Mouse (Mus musculus) forebrain, embryonic 13.5 days (tissue): ENCODE measurements around the gene D630023F18Rik. TPM values are rescaled to one million over a fixed set of nuclear protein-coding genes. Genes with fewer than 3 reads are reported as not detected.

Source experiments
- ATAC-seq: fragments of 200-750 bp; cut with Nextera tagmentation; 2 replicates; pipeline ENCODE4 v1.8.0; 2017
- H3K27ac ChIP-seq: fragments of 300-500 bp; sonication (generic); 2 replicates; pipeline ENCODE4 v1.5.1; 2015; ENCODE audit warnings: inconsistent platforms, mild to moderate bottlenecking, moderate library complexity
- H3K27me3 ChIP-seq: fragments of 300-500 bp; sonication (generic); 2 replicates; pipeline ENCODE4 v1.6.1; 2015; ENCODE audit warnings: mild to moderate bottlenecking, inconsistent platforms
- H3K36me3 ChIP-seq: fragments of 300-500 bp; sonication (generic); 2 replicates; pipeline ENCODE4 v1.6.1; 2015; ENCODE audit warnings: mild to moderate bottlenecking, inconsistent platforms; ENCODE audit not compliant: poor library complexity, severe bottlenecking
- H3K4me1 ChIP-seq: fragments of 300-500 bp; sonication (generic); 2 replicates; pipeline ENCODE4 v1.6.1; 2015; ENCODE audit warnings: inconsistent platforms
- H3K4me2 ChIP-seq: fragments of 300-500 bp; sonication (generic); 2 replicates; pipeline ENCODE4 v1.6.1; 2015; ENCODE audit warnings: inconsistent platforms, mild to moderate bottlenecking, moderate library complexity
- H3K4me3 ChIP-seq: fragments of 300-500 bp; sonication (generic); 2 replicates; pipeline ENCODE4 v1.5.1; 2015; ENCODE audit warnings: mild to moderate bottlenecking, inconsistent platforms
- H3K9ac ChIP-seq: fragments of 300-500 bp; sonication (generic); 2 replicates; pipeline ENCODE4 v1.6.1; 2015; ENCODE audit warnings: mild to moderate bottlenecking, inconsistent platforms
- H3K9me3 ChIP-seq: fragments of 300-500 bp; sonication (generic); replicated peaks from 2 replicates; pipeline ENCODE4 v1.6.1; 2016; ENCODE audit warnings: inconsistent platforms
- WGBS: fragments of 180-500 bp; shearing (Covaris S2); methylation state at CpG from one replicate; pipeline ENCODE4 v1.1.7; 2015; 5-methylcytosine and 5-hydroxymethylcytosine counted together
- polyA plus RNA-seq: library from polyadenylated mRNA; unstranded; fragments of >200 nt; fragmentation: Nextera tagmentation; extraction: Ambion mirVana; gene quantifications from 2 replicates; pipeline ENCODE4 v1.2.1, GENCODE M21; 2015

The D630023F18Rik gene
- polyA plus RNA-seq, 1 experiment from 2014 or later = 0.09 TPM

GRCm38 (mm10) chr1:65132833-65133232, 9.8 kb upstream of the D630023F18Rik start:
- WGBS = 81% methylated on average over 1 of the region's 1 CpGs
- no peaks in the 10 kb centered on the region for H3K27me3 ChIP-seq
- H3K9me3 ChIP-seq = no peaks in the 10 kb centered on the region
- H3K4me1 ChIP-seq = no peaks in the 10 kb centered on the region
- H3K36me3 ChIP-seq = no peaks in the 10 kb centered on the region
- H3K4me2 ChIP-seq = no peak overlapping the region
- ATAC-seq = no peak
- no peak overlapping the region for H3K27ac ChIP-seq
- no peak overlapping the region for H3K4me3 ChIP-seq
- no peak overlapping the region for H3K9ac ChIP-seq

GRCm38 (mm10) chr1:65131671-65132070, 8.7 kb upstream of the D630023F18Rik start:
- no peak overlapping the region for H3K9ac ChIP-seq
- no peaks in the 10 kb centered on the region for H3K36me3 ChIP-seq
- no peaks in the 10 kb centered on the region for H3K27me3 ChIP-seq
- no peaks in the 10 kb centered on the region for H3K4me1 ChIP-seq
- no peak for ATAC-seq
- no peak overlapping the region for H3K27ac ChIP-seq
- no peaks in the 10 kb centered on the region for H3K9me3 ChIP-seq
- 91% methylated on average over 1 of the region's 1 CpGs for WGBS
- H3K4me3 ChIP-seq = no peak overlapping the region
- no peak overlapping the region for H3K4me2 ChIP-seq

- no peak for ATAC-seq
- no peaks in the 10 kb centered on the region for H3K4me1 ChIP-seq
- no peaks in the 10 kb centered on the region for H3K36me3 ChIP-seq
- H3K4me2 ChIP-seq = no peak overlapping the region
- no peak overlapping the region for H3K9ac ChIP-seq
- no peak overlapping the region for H3K4me3 ChIP-seq
- H3K27me3 ChIP-seq = no peaks in the 10 kb centered on the region
- WGBS = 76% methylated on average over 3 of the region's 3 CpGs
- no peak overlapping the region for H3K27ac ChIP-seq
- no peaks in the 10 kb centered on the region for H3K9me3 ChIP-seq
Observed at GRCm38 (mm10) chr1:65130226-65130625, 7.2 kb upstream of the D630023F18Rik start.

GRCm38 (mm10) chr1:65129634-65130180, 6.7 kb upstream of the D630023F18Rik start:
- no peaks in the 10 kb centered on the region for H3K4me1 ChIP-seq
- WGBS = 74% methylated on average over 3 of the region's 3 CpGs
- no peak overlapping the region for H3K9ac ChIP-seq
- H3K27ac ChIP-seq = no peak overlapping the region
- no peak overlapping the region for H3K4me2 ChIP-seq
- H3K4me3 ChIP-seq = no peak overlapping the region
- no peaks in the 10 kb centered on the region for H3K36me3 ChIP-seq
- no peak for ATAC-seq
- H3K9me3 ChIP-seq = no peaks in the 10 kb centered on the region
- H3K27me3 ChIP-seq = no peaks in the 10 kb centered on the region

GRCm38 (mm10) chr1:65119438-65119837, 3.6 kb downstream of the D630023F18Rik start, which contains the start of gene Gm28845:
TSS of gene Gm28845 (minus strand) at chr1:65119558.
- Histone ChIP-seq H3K4me1 (no peaks in the 10 kb centered on the region), H3K36me3 (no peaks in the 10 kb centered on the region), H3K27ac (no peak within 1 kb of the TSS), H3K9me3 (no peaks in the 10 kb centered on the region), H3K4me2 (no peak within 1 kb of the TSS), H3K4me3 (no peak within 1 kb of the TSS), H3K27me3 (no peaks in the 10 kb centered on the region), H3K9ac (no peak within 1 kb of the TSS)
- no peak for ATAC-seq
- WGBS = 94% methylated on average over 1 of the region's 1 CpGs

- Histone ChIP-seq H3K36me3 (no peaks in the 10 kb centered on the region), H3K4me2 (no peak overlapping the region), H3K9me3 (no peaks in the 10 kb centered on the region), H3K4me1 (no peaks in the 10 kb centered on the region), H3K27me3 (no peaks in the 10 kb centered on the region), H3K4me3 (no peak overlapping the region), H3K9ac (no peak overlapping the region), H3K27ac (no peak overlapping the region)
- 86% methylated on average over 8 of the region's 8 CpGs for WGBS
- ATAC-seq = no peak
Observed at GRCm38 (mm10) chr1:65118150-65118913, 4.7 kb downstream of the D630023F18Rik start.

GRCm38 (mm10) chr1:65113536-65114172, 9.4 kb downstream of the D630023F18Rik start:
- H3K4me1 ChIP-seq = no peaks in the 10 kb centered on the region
- ATAC-seq = no peak
- H3K36me3 ChIP-seq = no peaks in the 10 kb centered on the region
- no peak overlapping the region for H3K9ac ChIP-seq
- no peaks in the 10 kb centered on the region for H3K9me3 ChIP-seq
- H3K27me3 ChIP-seq = no peaks in the 10 kb centered on the region
- no peak overlapping the region for H3K4me3 ChIP-seq
- H3K27ac ChIP-seq = no peak overlapping the region
- WGBS = 92% methylated on average over 5 of the region's 5 CpGs
- no peak overlapping the region for H3K4me2 ChIP-seq

- 73% methylated on average over 14 of the region's 14 CpGs for WGBS
- H3K27me3 ChIP-seq = no peaks in the 10 kb centered on the region
- H3K9me3 ChIP-seq = no peaks in the 10 kb centered on the region
- H3K27ac ChIP-seq = no peak overlapping the region
- no peaks in the 10 kb centered on the region for H3K36me3 ChIP-seq
- no peak for ATAC-seq
- no peak overlapping the region for H3K9ac ChIP-seq
- H3K4me2 ChIP-seq = no peak overlapping the region
- H3K4me3 ChIP-seq = no peak overlapping the region
- H3K4me1 ChIP-seq = no peaks in the 10 kb centered on the region
Observed at GRCm38 (mm10) chr1:65112807-65113196, 10.2 kb downstream of the D630023F18Rik start.

GRCm38 (mm10) chr1:65112031-65112806, 10.8 kb downstream of the D630023F18Rik start:
- H3K27ac ChIP-seq = no peak overlapping the region
- 16% methylated on average over 8 of the region's 8 CpGs for WGBS
- H3K4me2 ChIP-seq = peak overlapping the region; percentile 10; the same call in 1 of the 2 replicates
- H3K9ac ChIP-seq = no peak overlapping the region
- no peaks in the 10 kb centered on the region for H3K4me1 ChIP-seq
- H3K4me3 ChIP-seq = no peak overlapping the region
- no peaks in the 10 kb centered on the region for H3K36me3 ChIP-seq
- no peaks in the 10 kb centered on the region for H3K9me3 ChIP-seq
- ATAC-seq = peak; percentile 82
- no peaks in the 10 kb centered on the region for H3K27me3 ChIP-seq

- 83% methylated on average over 25 of the region's 25 CpGs for WGBS
Observed at GRCm38 (mm10) chr1:65109756-65110435, 13.1 kb downstream of the D630023F18Rik start.

GRCm38 (mm10) chr1:65109196-65109595, 13.8 kb downstream of the D630023F18Rik start:
- H3K9ac ChIP-seq = no peak overlapping the region
- H3K4me2 ChIP-seq = no peak overlapping the region
- H3K9me3 ChIP-seq = no peaks in the 10 kb centered on the region
- no peaks in the 10 kb centered on the region for H3K4me1 ChIP-seq
- no peak overlapping the region for H3K27ac ChIP-seq
- no peak overlapping the region for H3K4me3 ChIP-seq
- no peaks in the 10 kb centered on the region for H3K27me3 ChIP-seq
- 88% methylated on average over 8 of the region's 8 CpGs for WGBS
- no peaks in the 10 kb centered on the region for H3K36me3 ChIP-seq
- no peak for ATAC-seq

More at GRCm38 (mm10) chr1:65109756-65110435, 13.1 kb downstream of the D630023F18Rik start:
- Histone ChIP-seq H3K4me2 (no peak overlapping the region), H3K4me1 (no peaks in the 10 kb centered on the region), H3K36me3 (no peaks in the 10 kb centered on the region), H3K9me3 (no peaks in the 10 kb centered on the region), H3K9ac (no peak overlapping the region), H3K4me3 (no peak overlapping the region), H3K27me3 (no peaks in the 10 kb centered on the region), H3K27ac (no peak overlapping the region)
- ATAC-seq = no peak
